Mouse (Mus musculus): ENCODE data around the gene Trpm2.

- TF ChIP-seq POLR2A (IDR thresholded peaks at IDR 0.05; ENCODE audit: low read depth, low read length) (no peak), CTCF (IDR thresholded peaks at IDR 0.05; ENCODE audit: extremely low read depth, insufficient read length, insufficient replicate concordance, low read depth, low read length) (0 out of 2 replicates have a peak, but pooled peaks have one; percentile 7)
These were observed 1.6 kb upstream of the Trpm2 start for GRCm38 (mm10) chr10:77971709-77972553.
